Mouse (Mus musculus) stomach, postnatal 0 days (tissue): ENCODE results near the gene Ybx2.

Source experiments
- CTCF ChIP-seq: IDR thresholded peaks from 2 replicates; pipeline ENCODE4 v1.5.1; 2016; ENCODE audit warnings: antibody characterized with exemption, low read depth, mild to moderate bottlenecking, moderate library complexity
- EP300 ChIP-seq: optimal IDR thresholded peaks from 2 replicates; pipeline ENCODE3; 2016; ENCODE audit warnings: antibody characterized with exemption

DNA sequence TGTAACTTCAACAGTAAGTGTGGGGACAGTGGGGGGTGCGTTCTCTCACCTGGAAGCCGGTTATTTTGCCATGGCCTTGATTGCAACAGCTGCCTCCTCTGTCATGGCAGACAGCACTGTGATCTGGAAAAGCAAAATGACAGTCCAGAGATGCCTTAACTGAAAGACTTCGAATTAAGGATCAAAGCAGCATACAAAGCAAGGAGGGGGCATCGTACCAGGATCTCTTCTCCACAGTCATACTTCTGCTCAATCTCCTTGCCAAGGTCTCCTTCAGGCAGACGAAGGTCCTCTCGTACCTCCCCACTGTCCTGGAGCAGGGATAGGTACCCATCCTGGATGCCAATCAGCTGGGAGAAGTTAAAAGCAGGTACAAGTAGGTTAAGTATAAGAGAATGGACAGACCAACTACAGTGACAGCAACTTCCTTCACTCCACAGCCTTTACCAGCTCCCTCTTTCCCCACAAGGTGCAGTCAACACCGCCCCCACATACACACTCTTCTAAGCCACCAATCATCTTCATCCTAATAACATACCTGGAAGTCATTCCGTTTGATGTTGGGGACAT lies 18.1 kb upstream of the Ybx2 start:
- TF ChIP-seq CTCF, result no peak
- no peak for TF ChIP-seq EP300
